Mouse (Mus musculus) forebrain, postnatal 0 days (tissue): ENCODE measurements at regions not wholly inside any gene's neighbourhood (a gene's known extent, or its start where the extent isn't known, plus 50 kb on each side); places are given as distances from the start of the nearest gene placed in this dataset.

Experiments
- ATAC-seq: fragments of 200-750 bp; cut with Nextera tagmentation; 2 replicates; pipeline ENCODE4 v1.8.0; 2017; ENCODE audit warnings: mild to moderate bottlenecking, moderate library complexity
- DNase-seq: peaks from one replicate; pipeline ENCODE4 v3.0.0-alpha.2; 2015
- H3K27ac ChIP-seq: fragments of 300-500 bp; sonication (generic); 2 replicates; pipeline ENCODE4 v1.5.1; 2014; ENCODE audit warnings: low read depth, mild to moderate bottlenecking, antibody characterized with exemption, low read length, moderate library complexity, mixed read lengths
- H3K27me3 ChIP-seq: fragments of 300-500 bp; sonication (generic); 2 replicates; pipeline ENCODE4 v1.6.1; 2014; ENCODE audit warnings: mild to moderate bottlenecking, low read length, mixed read lengths; ENCODE audit not compliant: insufficient read depth
- H3K36me3 ChIP-seq: fragments of 300-500 bp; sonication (generic); 2 replicates; pipeline ENCODE4 v1.6.1; 2014; ENCODE audit warnings: mild to moderate bottlenecking, moderate library complexity; ENCODE audit not compliant: insufficient read depth
- H3K4me1 ChIP-seq: fragments of 300-500 bp; sonication (generic); 2 replicates; pipeline ENCODE4 v1.6.1; 2014; ENCODE audit warnings: antibody characterized with exemption; ENCODE audit not compliant: insufficient read depth
- H3K4me2 ChIP-seq: fragments of 300-500 bp; sonication (generic); 2 replicates; pipeline ENCODE4 v1.6.1; 2014; ENCODE audit warnings: low read depth, mild to moderate bottlenecking, moderate library complexity
- H3K4me3 ChIP-seq: fragments of 300-500 bp; sonication (generic); 2 replicates; pipeline ENCODE4 v1.5.1; 2014; ENCODE audit warnings: low read depth, low read length, mixed read lengths
- H3K9ac ChIP-seq: fragments of 300-500 bp; sonication (generic); 2 replicates; pipeline ENCODE4 v1.6.1; 2014; ENCODE audit warnings: mild to moderate bottlenecking
- H3K9me3 ChIP-seq: fragments of 300-500 bp; sonication (generic); 2 replicates; pipeline ENCODE4 v1.6.1; 2016; ENCODE audit warnings: low read length
- CTCF ChIP-seq: sonication (generic); IDR thresholded peaks from 2 replicates; pipeline ENCODE4 v1.5.1; 2016; ENCODE audit warnings: antibody characterized with exemption, control low read depth, low read depth
- WGBS: fragments of 180-500 bp; shearing (Covaris S2); extraction: QIAGEN DNeasy Blood & Tissue Kit; methylation state at CpG from one replicate; pipeline ENCODE4 v1.1.7; 2014; 5-methylcytosine and 5-hydroxymethylcytosine counted together

- 42% methylated on average over 3 of the region's 3 CpGs for WGBS
- no peak for TF ChIP-seq CTCF
Measured at GRCm38 (mm10) chr2:21958802-21959201, 268.5 kb upstream of the Myo3a start.

GRCm38 (mm10) chr2:21963343-21964026 lies 263.8 kb upstream of the Myo3a start:
- H3K4me2 ChIP-seq: peak overlapping the region; percentile 39
- ATAC-seq (peak; percentile 40; the same call in 1 of the 2 replicates), DNase-seq (no peak)
- no peaks in the 10 kb centered on the region for H3K9me3 ChIP-seq
- peak overlapping the region; percentile 35; the same call in 1 of the 2 replicates for H3K9ac ChIP-seq
- H3K27me3 ChIP-seq: no peaks in the 10 kb centered on the region
- H3K4me1 ChIP-seq: 0 out of 2 replicates have a peak, but pooled peaks cover 8% of the 10 kb centered on the region
- TF ChIP-seq CTCF: no peak
- 3% methylated on average over 7 of the region's 7 CpGs for WGBS
- H3K36me3 ChIP-seq: no peaks in the 10 kb centered on the region
- peak overlapping the region; percentile 19 for H3K4me3 ChIP-seq
- H3K27ac ChIP-seq: peak overlapping the region; percentile 59

More at GRCm38 (mm10) chr2:21958802-21959201, 268.5 kb upstream of the Myo3a start:
- no peak overlapping the region for H3K4me3 ChIP-seq
- no peaks in the 10 kb centered on the region for H3K27me3 ChIP-seq
- no peak overlapping the region; the same call in 1 of the 2 replicates for H3K4me2 ChIP-seq
- no peak for DNase-seq
- peak overlapping the region; percentile 36 for H3K27ac ChIP-seq
- no peaks in the 10 kb centered on the region for H3K9me3 ChIP-seq
- peak; percentile 30 for ATAC-seq
- 0 out of 2 replicates have a peak, but pooled peaks cover 3% of the 10 kb centered on the region for H3K4me1 ChIP-seq
- H3K9ac ChIP-seq: no peak overlapping the region
- no peaks in the 10 kb centered on the region for H3K36me3 ChIP-seq

- Histone ChIP-seq H3K36me3 (no peaks in the 10 kb centered on the region), H3K9me3 (no peaks in the 10 kb centered on the region), H3K4me3 (peak overlapping the region; percentile 19), H3K4me2 (peak overlapping the region; percentile 39), H3K27me3 (no peaks in the 10 kb centered on the region), H3K27ac (peak overlapping the region; percentile 59), H3K4me1 (0 out of 2 replicates have a peak, but pooled peaks cover 8% of the 10 kb centered on the region), H3K9ac (peak overlapping the region; percentile 35; the same call in 1 of the 2 replicates)
- ATAC-seq: peak; percentile 96
- WGBS: 1% methylated on average over 10 of the region's 10 CpGs
- peak; percentile 80 for DNase-seq
- TF ChIP-seq CTCF: peak; percentile 20; the same call in 1 of the 2 replicates
Measured at GRCm38 (mm10) chr2:21964027-21964605, 263.2 kb upstream of the Myo3a start.

GRCm38 (mm10) chr2:21970774-21971406 lies 256.4 kb upstream of the Myo3a start:
- Histone ChIP-seq H3K4me1 (no peaks in the 10 kb centered on the region), H3K9ac (no peak overlapping the region), H3K27ac (no peak overlapping the region), H3K4me2 (no peak overlapping the region), H3K4me3 (no peak overlapping the region), H3K27me3 (no peaks in the 10 kb centered on the region), H3K36me3 (no peaks in the 10 kb centered on the region), H3K9me3 (no peaks in the 10 kb centered on the region)
- no peak for TF ChIP-seq CTCF
- DNase-seq (no peak), ATAC-seq (no peak)
- WGBS: 78% methylated on average over 1 of the region's 1 CpGs

- Histone ChIP-seq H3K9ac (no peak overlapping the region), H3K9me3 (no peaks in the 10 kb centered on the region), H3K27ac (no peak overlapping the region), H3K4me2 (no peak overlapping the region), H3K27me3 (no peaks in the 10 kb centered on the region), H3K36me3 (no peaks in the 10 kb centered on the region), H3K4me3 (no peak overlapping the region), H3K4me1 (no peaks in the 10 kb centered on the region)
- no peak for TF ChIP-seq CTCF
- ATAC-seq (no peak), DNase-seq (no peak)
- 66% methylated on average over 3 of the region's 3 CpGs for WGBS
Measured at GRCm38 (mm10) chr2:21974599-21974998, 252.7 kb upstream of the Myo3a start.

- no peak overlapping the region for H3K9ac ChIP-seq
- H3K4me1 ChIP-seq: no peaks in the 10 kb centered on the region
- H3K27ac ChIP-seq: no peak overlapping the region
- ATAC-seq (no peak), DNase-seq (no peak)
- H3K4me2 ChIP-seq: no peak overlapping the region
- no peaks in the 10 kb centered on the region for H3K36me3 ChIP-seq
- H3K4me3 ChIP-seq: no peak overlapping the region
- no peaks in the 10 kb centered on the region for H3K9me3 ChIP-seq
- no peak for TF ChIP-seq CTCF
- no peaks in the 10 kb centered on the region for H3K27me3 ChIP-seq
- 39% methylated on average over 1 of the region's 1 CpGs for WGBS
Measured at GRCm38 (mm10) chr2:21975547-21975946, 251.8 kb upstream of the Myo3a start.

GRCm38 (mm10) chr2:21976337-21976736 lies 251.0 kb upstream of the Myo3a start:
- Histone ChIP-seq H3K4me1 (no peaks in the 10 kb centered on the region), H3K27ac (no peak overlapping the region), H3K4me3 (no peak overlapping the region), H3K9ac (no peak overlapping the region), H3K27me3 (no peaks in the 10 kb centered on the region), H3K9me3 (no peaks in the 10 kb centered on the region), H3K36me3 (no peaks in the 10 kb centered on the region), H3K4me2 (no peak overlapping the region)
- ATAC-seq (no peak), DNase-seq (no peak)
- TF ChIP-seq CTCF: no peak
